Mouse (Mus musculus) frontal cortex, adult 2 months (tissue): ENCODE measurements around the gene Higd2a. TPM values are rescaled to one million over a fixed set of nuclear protein-coding genes. Genes with fewer than 3 reads are reported as not detected.

Experiments
- DNase-seq, 2 experiments: peaks; one replicate each; pipeline ENCODE4 v3.0.0; 2022; ENCODE audit warnings: low spot score in 1 of 2; ENCODE audit errors: extremely low spot score in 1 of 2
- polyA plus RNA-seq: library from polyadenylated mRNA; depleted of rRNA; stranded (reverse); fragments of >200 nt; gene quantifications from 2 replicates; pipeline ENCODE4 v1.2.3, GENCODE M21; 2012; rRNA removed

The Higd2a gene
- polyA plus RNA-seq, 1 experiment, result 233 TPM

- DNase-seq, result no peak
Observed at GRCm38 (mm10) chr13:54616307-54616706, 26.3 kb downstream of the Higd2a start.

DNA sequence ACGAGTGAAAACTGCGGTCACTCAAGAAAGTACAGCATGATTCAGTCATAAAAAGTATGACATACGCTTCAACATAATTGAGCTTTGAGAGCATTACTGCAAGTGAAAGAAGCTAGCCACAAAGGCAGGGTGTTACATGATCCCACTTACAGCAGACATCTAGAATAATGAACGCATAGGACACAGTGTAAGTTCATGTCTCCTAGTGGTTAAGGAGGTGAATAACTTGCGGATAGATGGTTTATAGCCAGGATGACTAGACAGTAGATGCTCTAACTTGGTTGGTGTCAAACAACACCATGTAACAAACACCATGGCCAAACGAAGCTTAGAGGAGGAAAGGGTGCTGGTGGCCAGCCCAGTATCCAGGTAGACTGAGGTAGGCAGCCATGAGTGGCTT, 27.0 kb downstream of the Higd2a start:
- no peak for DNase-seq

DNA sequence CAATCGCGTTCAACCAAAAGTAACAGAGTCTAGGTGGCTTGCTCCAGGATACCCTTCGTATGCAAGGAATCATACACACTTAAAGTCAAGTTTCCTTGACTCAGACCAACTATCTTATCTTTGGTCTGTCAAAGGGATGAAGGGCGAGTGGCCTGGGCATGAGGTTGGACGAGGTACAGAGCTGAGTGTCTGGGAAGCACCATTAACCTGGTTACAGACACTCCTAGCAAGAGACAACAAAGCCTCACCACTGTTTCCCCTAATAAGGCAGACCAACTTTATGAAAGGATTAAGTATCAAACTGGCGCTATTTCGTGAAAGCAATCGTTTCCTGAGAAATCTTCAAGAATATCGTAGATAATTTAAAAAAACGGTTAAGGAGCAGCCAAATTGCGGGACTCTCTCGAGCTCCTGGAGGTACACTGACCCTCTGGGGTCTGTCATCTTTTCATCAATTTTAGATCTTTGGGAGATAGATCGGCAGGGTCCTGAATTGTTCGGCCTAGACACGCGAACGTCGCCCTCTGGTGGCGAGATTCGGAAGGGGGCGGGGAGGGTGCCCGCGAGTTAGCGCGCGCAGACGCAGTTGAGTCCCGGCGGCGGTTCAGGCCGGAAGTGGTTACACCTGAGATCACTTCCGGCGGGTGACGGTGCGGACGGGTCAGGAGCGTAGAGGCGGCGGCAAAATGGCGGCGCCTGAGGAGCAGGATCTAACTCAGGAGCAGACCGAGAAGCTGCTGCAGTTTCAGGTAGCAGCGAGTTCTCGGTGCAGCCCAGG, 31.3 kb downstream of the Higd2a start, which contains the start of gene Faf2:
TSS of gene Faf2 (plus strand) at position 630 of the 778 bp plus-strand sequence.
- DNase-seq, result peak; percentile 94 to 100

DNA sequence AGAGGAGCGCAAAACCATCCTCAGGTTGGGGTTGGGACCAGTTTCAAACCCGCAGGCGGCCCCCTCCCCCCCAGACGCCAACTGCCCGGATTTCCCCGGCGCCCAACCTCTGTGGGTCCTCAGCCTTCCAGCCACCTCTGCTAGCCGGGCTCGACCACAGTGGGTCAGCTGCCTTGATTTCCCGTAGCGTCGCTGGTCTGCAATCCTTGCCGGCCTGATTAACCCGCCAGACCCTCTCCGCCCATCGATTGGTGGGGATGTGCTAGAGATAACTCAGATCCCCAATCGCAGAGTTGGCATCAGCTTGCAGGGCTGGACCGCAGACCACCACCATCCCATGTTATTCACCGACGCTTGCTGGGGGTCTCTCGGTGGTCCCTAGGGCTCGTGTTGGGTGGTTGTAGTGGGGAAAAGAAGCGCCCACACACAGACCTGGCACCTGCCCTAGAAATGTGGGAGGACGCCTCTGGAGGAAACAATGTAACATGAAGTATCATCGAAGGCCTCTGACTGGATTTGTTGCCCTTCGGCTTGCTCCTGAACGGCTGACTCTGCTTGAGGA, 32.0 kb downstream of the Higd2a start:
- peak in 1 of 2 experiments; percentile 27 for DNase-seq

DNA sequence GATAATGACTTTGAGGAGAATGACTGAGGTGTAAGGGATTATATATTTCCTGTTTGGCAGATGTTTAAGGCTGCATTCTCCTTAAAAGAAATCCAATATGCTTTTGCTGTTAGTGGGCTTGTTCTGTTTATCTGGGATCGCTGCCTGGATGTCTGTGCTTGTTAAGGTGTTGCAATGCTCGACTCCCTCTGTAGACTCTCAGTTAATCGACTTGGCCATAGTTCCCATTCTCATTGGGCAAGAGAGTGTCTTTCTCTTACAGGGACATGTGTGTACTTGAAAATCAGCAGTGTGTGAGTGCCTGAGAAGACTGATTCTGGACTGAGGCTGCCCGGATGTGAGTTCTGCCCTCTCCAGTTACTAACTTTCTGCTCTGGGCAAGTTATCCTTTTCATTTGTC, 39.1 kb downstream of the Higd2a start:
- DNase-seq, result no peak

GRCm38 (mm10) chr13:54632731-54633277, 42.8 kb downstream of the Higd2a start:
- no peak for DNase-seq

GRCm38 (mm10) chr13:54635011-54635410, 45.0 kb downstream of the Higd2a start:
- no peak for DNase-seq

Other genes starting within 250 kb of the Higd2a start
- gene Cplx2, start 218.9 kb upstream of the Higd2a start, polyA plus RNA-seq, result 389 and 416 TPM in 2 replicates
- gene Thoc3, start 121.4 kb upstream of the Higd2a start, polyA plus RNA-seq, result 24.4 and 25.0 TPM in 2 replicates
- gene Simc1, start 86.4 kb upstream of the Higd2a start, polyA plus RNA-seq, result 17.1 and 18.6 TPM in 2 replicates
- gene 4833439L19Rik, start 24.8 kb upstream of the Higd2a start, polyA plus RNA-seq, result 165 and 175 TPM in 2 replicates
- gene Arl10, start 15.2 kb upstream of the Higd2a start, polyA plus RNA-seq, result 13.5 and 20.6 TPM in 2 replicates
- 24.5 and 29.3 TPM in 2 replicates for gene Nop16, start 117 bp upstream of the Higd2a start, polyA plus RNA-seq
- 306 and 339 TPM in 2 replicates for gene Cltb, start 21.1 kb downstream of the Higd2a start, polyA plus RNA-seq
- gene Faf2, start 31.6 kb downstream of the Higd2a start, polyA plus RNA-seq, result 35.0 and 39.6 TPM in 2 replicates
- gene Rnf44, start 103.7 kb downstream of the Higd2a start, polyA plus RNA-seq, result 133 and 142 TPM in 2 replicates
- 0.15 and 0.22 TPM in 2 replicates for gene Cdhr2, start 111.3 kb downstream of the Higd2a start, polyA plus RNA-seq
- 82.2 and 88.5 TPM in 2 replicates for gene Gprin1, start 159.7 kb downstream of the Higd2a start, polyA plus RNA-seq
- 560 and 602 TPM in 2 replicates for gene Sncb, start 176.4 kb downstream of the Higd2a start, polyA plus RNA-seq
- not detected in 2 replicates for gene Eif4e1b, start 193.8 kb downstream of the Higd2a start, polyA plus RNA-seq
- gene Tspan17, start 199.2 kb downstream of the Higd2a start, polyA plus RNA-seq, result 48.2 and 57.8 TPM in 2 replicates